Comparison of ENCODE assay signal across 9 mouse cellular contexts in genomic region chr4:136469941-136470346, GRCm38 (mm10). TPM values are rescaled to one million over a fixed set of nuclear protein-coding genes. Genes with fewer than 3 reads are reported as not detected.
DNase-seq lines count a peak whose midpoint lies in the region; ATAC-seq and TF ChIP-seq lines count a peak whose summit lies in the region.
"Had no signal": no experiment of that assay in that cellular context is flagged by ENCODE, and none has a peak within 500 bp of the region (broad histone marks: within the 10 kb centered on the region; RNA-seq: fewer than 3 reads in every experiment).

No protein-coding gene starts in this region.

- no peak for TF ChIP-seq EP300 in lung, postnatal 0 days (IDR thresholded peaks at IDR 0.05)

- peak overlapping the region; percentile 77 for H3K9ac ChIP-seq in hindbrain, embryonic 15.5 days
- H3K9ac ChIP-seq in lung, postnatal 0 days (replicated peaks; ENCODE audit: low read depth) = peak overlapping the region; percentile 87

- H3K9me3 ChIP-seq in hindbrain, embryonic 15.5 days = no peaks in the 10 kb centered on the region
- no peaks in the 10 kb centered on the region for H3K9me3 ChIP-seq in lung, postnatal 0 days (ENCODE audit: low read length)

- peak; percentile 91 for ATAC-seq in hindbrain, embryonic 15.5 days (ENCODE audit: low FRiP score, low read depth)
- peak; percentile 78 for ATAC-seq in lung, postnatal 0 days

- peaks cover 34% of the 10 kb centered on the region for H3K4me1 ChIP-seq in brown adipose tissue, adult 24 weeks (ENCODE audit: control insufficient read depth, insufficient read depth, insufficient read length, low read length)
- H3K4me1 ChIP-seq in hindbrain, embryonic 15.5 days (replicated peaks) = peaks cover 12% of the 10 kb centered on the region
- H3K4me1 ChIP-seq in lung, postnatal 0 days (ENCODE audit: insufficient read depth, low read depth, low read length) = no peaks in the 10 kb centered on the region

- peak overlapping the region; percentile 93 for H3K4me3 ChIP-seq in layer of hippocampus, adult 2 months
- peak overlapping the region; percentile 71 for H3K4me3 ChIP-seq in brown adipose tissue, adult 24 weeks (ENCODE audit: insufficient read depth, low read depth, low read length)
- H3K4me3 ChIP-seq in hindbrain, embryonic 15.5 days = peak overlapping the region; percentile 79
- peak overlapping the region; percentile 83 for H3K4me3 ChIP-seq in lung, postnatal 0 days (ENCODE audit: low read depth, low read length)

- WGBS in hindbrain, embryonic 15.5 days = under 1% methylated on average over 33 of the region's 55 CpGs
- under 1% methylated on average over 16 of the region's 55 CpGs for WGBS in lung, postnatal 0 days

- H3K36me3 ChIP-seq in hindbrain, embryonic 15.5 days = no peaks in the 10 kb centered on the region
- H3K36me3 ChIP-seq in lung, postnatal 0 days (ENCODE audit: insufficient read depth, low read length) = no peaks in the 10 kb centered on the region

- TF ChIP-seq CTCF in layer of hippocampus, adult 2 months (conservative IDR thresholded peaks at IDR 0.05) = no peak
- no peak for TF ChIP-seq CTCF in lung, postnatal 0 days (IDR thresholded peaks at IDR 0.05)

- H3K27ac ChIP-seq in layer of hippocampus, adult 2 months = peak overlapping the region; percentile 97
- H3K27ac ChIP-seq in brown adipose tissue, adult 24 weeks (replicated peaks; ENCODE audit: low read depth, low read length) = peak overlapping the region; percentile 94
- peak overlapping the region; percentile 94 for H3K27ac ChIP-seq in hindbrain, embryonic 15.5 days (replicated peaks)
- H3K27ac ChIP-seq in lung, postnatal 0 days (ENCODE audit: low read length) = peak overlapping the region; percentile 97

- peaks cover 3% of the 10 kb centered on the region; the same call in 1 of the 2 replicates for H3K27me3 ChIP-seq in hindbrain, embryonic 15.5 days
- no peaks in the 10 kb centered on the region for H3K27me3 ChIP-seq in lung, postnatal 0 days (replicated peaks; ENCODE audit: insufficient read depth, low read length)

- DNase-seq in layer of hippocampus, adult 2 months (ENCODE audit: low spot score in 2 of 2) = no peak
- no peak for DNase-seq in layer of hippocampus, adult 8-10 months (ENCODE audit: low spot score in 2 of 2)
- DNase-seq in lung, postnatal 0 days (ENCODE audit: low spot score) = peak; percentile 92
- peak; percentile 89 for DNase-seq in yolk sac, embryonic 10.5 days (ENCODE audit: low spot score)
- no peak for DNase-seq in frontal cortex, postnatal 36 days (ENCODE audit: low spot score in 2 of 2)
- no peak for DNase-seq in cerebellum, postnatal 14 days

- H3K4me2 ChIP-seq in hindbrain, embryonic 15.5 days = peak overlapping the region; percentile 66
- H3K4me2 ChIP-seq in lung, postnatal 0 days (replicated peaks; ENCODE audit: low read depth, low read length) = peak overlapping the region; percentile 72

RNA-seq across cellular contexts. Expression of gene Luzp1, which starts 0.4 kb away (rescaled TPM):
- 10 to 100 TPM; 80.6 to 95.8 TPM for total RNA-seq in layer of hippocampus, adult 2 months (2021)
- 100 to 1,000 TPM in 2 of 4 experiments, 10 to 100 TPM in 2; 72.1 to 118 (median 95.1) TPM for total RNA-seq in layer of hippocampus, adult 8-10 months (2022)
- 21.0 and 34.3 TPM in 2 replicates for polyA plus RNA-seq in brown adipose tissue, adult 24 weeks (2012; ENCODE audit: insufficient read depth, insufficient read length, missing spikeins)
- polyA plus RNA-seq in hindbrain, embryonic 15.5 days (2015; fragmentation: Nextera tagmentation; extraction: Ambion mirVana) = 58.1 and 61.2 TPM in 2 replicates
- 109 and 110 TPM in 2 replicates for polyA plus RNA-seq in lung, postnatal 0 days (2015; fragmentation: Nextera tagmentation; extraction: Ambion mirVana)

RNA-seq across cellular contexts. Expression of gene 6030445D17Rik, which starts 7.9 kb away (rescaled TPM):
- total RNA-seq in layer of hippocampus, adult 2 months (2021) = 1 to 10 TPM in 1 of 2 experiments, under 1 TPM in 1; 0.66 to 1.1 TPM
- 1 to 10 TPM in 1 of 4 experiments, under 1 TPM in 3; 0.57 to 1.3 (median 0.85) TPM for total RNA-seq in layer of hippocampus, adult 8-10 months (2022)
- not detected in 2 replicates for polyA plus RNA-seq in brown adipose tissue, adult 24 weeks (2012; ENCODE audit: insufficient read depth, insufficient read length, missing spikeins)
- polyA plus RNA-seq in hindbrain, embryonic 15.5 days (2015; fragmentation: Nextera tagmentation; extraction: Ambion mirVana) = 0.33 and 0.51 TPM in 2 replicates
- polyA plus RNA-seq in lung, postnatal 0 days (2015; fragmentation: Nextera tagmentation; extraction: Ambion mirVana) = 0.36 and 0.78 TPM in 2 replicates

RNA-seq across cellular contexts. Expression of gene Htr1d, which starts 46.6 kb away (rescaled TPM):
- under 1 TPM; 0.39 to 0.41 TPM for total RNA-seq in layer of hippocampus, adult 2 months (2021)
- total RNA-seq in layer of hippocampus, adult 8-10 months (2022) = under 1 TPM; 0.14 to 0.76 (median 0.28) TPM
- not detected in 2 replicates for polyA plus RNA-seq in brown adipose tissue, adult 24 weeks (2012; ENCODE audit: insufficient read depth, insufficient read length, missing spikeins)
- polyA plus RNA-seq in hindbrain, embryonic 15.5 days (2015; fragmentation: Nextera tagmentation; extraction: Ambion mirVana) = 1.9 and 3.3 TPM in 2 replicates
- 0.10 TPM in 1 of 2 replicates, not detected in the other for polyA plus RNA-seq in lung, postnatal 0 days (2015; fragmentation: Nextera tagmentation; extraction: Ambion mirVana)
- total RNA-seq: heart, postnatal 14 days had no signal

Comparison
In these comparisons a context has a peak if more than half of its experiments do, and no peak if none do; other contexts are left out.
1. DNase-seq: peak in lung, postnatal 0 days (single experiment) and yolk sac, embryonic 10.5 days (single experiment); none in layer of hippocampus, adult 2 months (0 of 2), layer of hippocampus, adult 8-10 months (0 of 2), frontal cortex, postnatal 36 days (0 of 2) and cerebellum, postnatal 14 days (0 of 2).
2. Peak in every context shown above with its lines, with median percentiles within 50 percentile points of each other: H3K27ac ChIP-seq and H3K4me3 ChIP-seq.